Mouse (Mus musculus) hindbrain, postnatal 0 days (tissue): Measurements from ENCODE around the gene Lsm2. TPM values are rescaled to one million over a fixed set of nuclear protein-coding genes. Genes with fewer than 3 reads are reported as not detected.
"Not testable (repeated sequence)": the region's sequence is repeated elsewhere in the genome, so short reads cannot be mapped to it uniquely, and the experiment has no call there.

Experiments
- ATAC-seq: fragments of 200-750 bp; cut with Nextera tagmentation; 2 replicates; pipeline ENCODE4 v1.8.0; 2017; ENCODE audit warnings: mild to moderate bottlenecking, moderate TSS enrichment, moderate library complexity
- DNase-seq: peaks from one replicate; pipeline ENCODE4 v3.0.0-alpha.2; 2015; ENCODE audit warnings: low spot score
- H3K27ac ChIP-seq: fragments of 300-500 bp; sonication (generic); 2 replicates; pipeline ENCODE4 v1.5.1; 2014; ENCODE audit warnings: mild to moderate bottlenecking
- H3K27me3 ChIP-seq: fragments of 300-500 bp; sonication (generic); 2 replicates; pipeline ENCODE4 v1.6.1; 2014; ENCODE audit warnings: low read length, mixed read lengths; ENCODE audit not compliant: insufficient read depth
- H3K36me3 ChIP-seq: fragments of 300-500 bp; sonication (generic); 2 replicates; pipeline ENCODE4 v1.6.1; 2014; ENCODE audit warnings: low read length, mixed read lengths; ENCODE audit not compliant: insufficient read depth
- H3K4me1 ChIP-seq: fragments of 300-500 bp; sonication (generic); 2 replicates; pipeline ENCODE4 v1.6.1; 2014; ENCODE audit warnings: antibody characterized with exemption, low read length, mixed read lengths; ENCODE audit not compliant: insufficient read depth
- H3K4me2 ChIP-seq: fragments of 300-500 bp; sonication (generic); 2 replicates; pipeline ENCODE4 v1.6.1; 2014; ENCODE audit warnings: low read depth, mild to moderate bottlenecking, low read length, moderate library complexity, mixed read lengths
- H3K4me3 ChIP-seq: fragments of 300-500 bp; sonication (generic); 2 replicates; pipeline ENCODE4 v1.5.1; 2014; ENCODE audit warnings: low read length
- H3K9ac ChIP-seq: fragments of 300-500 bp; sonication (generic); replicated peaks from 2 replicates; pipeline ENCODE4 v1.6.1; 2014; ENCODE audit warnings: mild to moderate bottlenecking, low read length, moderate library complexity, mixed read lengths
- H3K9me3 ChIP-seq: fragments of 300-500 bp; sonication (generic); 2 replicates; pipeline ENCODE4 v1.6.1; 2016; ENCODE audit warnings: low read length, mixed read lengths
- CTCF ChIP-seq: IDR thresholded peaks from 2 replicates; pipeline ENCODE4 v1.5.1; 2016; ENCODE audit warnings: antibody characterized with exemption, control low read depth, low read depth
- WGBS: fragments of 180-500 bp; shearing (Covaris S2); extraction: QIAGEN DNeasy Blood & Tissue Kit; methylation state at CpG from one replicate; pipeline ENCODE4 v1.1.7; 2014; 5-methylcytosine and 5-hydroxymethylcytosine counted together
- polyA plus RNA-seq: library from polyadenylated mRNA; unstranded; fragments of >200 nt; fragmentation: Nextera tagmentation; extraction: Ambion mirVana; gene quantifications from 2 replicates; pipeline ENCODE4 v1.2.1, GENCODE M21; 2015
- total RNA-seq: library from RNA; depleted of rRNA; stranded (reverse); fragments of >200 nt; gene quantifications from 2 replicates; pipeline ENCODE4 v1.2.3, GENCODE M21; 2014; rRNA removed

The Lsm2 gene
- total and polyA plus RNA-seq, 2 experiments from 2014 or later: 35.5 to 106 TPM

DNA sequence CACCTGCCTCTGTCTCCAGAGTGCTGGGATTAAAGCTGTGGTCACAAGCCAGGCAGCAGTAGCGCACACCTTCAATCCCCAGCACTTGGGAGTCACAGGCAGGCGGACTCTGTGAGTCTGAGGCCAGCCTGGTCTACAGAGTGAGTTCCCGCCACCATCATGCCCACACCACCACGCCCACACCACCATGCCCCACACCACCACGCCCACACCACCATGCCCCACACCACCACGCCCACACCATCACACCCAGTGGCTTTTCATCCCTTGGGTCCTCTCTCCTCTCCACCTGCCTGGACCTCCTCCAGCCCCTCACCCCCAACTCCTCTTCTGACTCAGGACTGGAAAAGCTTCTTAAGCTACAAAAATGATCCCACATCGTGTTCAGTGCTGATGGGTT is 50.2 kb downstream of the Lsm2 start:
- Histone ChIP-seq H3K4me2 (no peak overlapping the region), H3K36me3 (no peaks in the 10 kb centered on the region), H3K27me3 (no peaks in the 10 kb centered on the region), H3K9me3 (no peaks in the 10 kb centered on the region), H3K9ac (no peak overlapping the region), H3K4me1 (no peaks in the 10 kb centered on the region; the same call in 1 of the 2 replicates), H3K27ac (no peak overlapping the region), H3K4me3 (no peak overlapping the region)
- DNase-seq: no peak
- TF ChIP-seq CTCF: no peak
- 92% methylated on average over 7 of the region's 7 CpGs for WGBS
- no peak for ATAC-seq

DNA sequence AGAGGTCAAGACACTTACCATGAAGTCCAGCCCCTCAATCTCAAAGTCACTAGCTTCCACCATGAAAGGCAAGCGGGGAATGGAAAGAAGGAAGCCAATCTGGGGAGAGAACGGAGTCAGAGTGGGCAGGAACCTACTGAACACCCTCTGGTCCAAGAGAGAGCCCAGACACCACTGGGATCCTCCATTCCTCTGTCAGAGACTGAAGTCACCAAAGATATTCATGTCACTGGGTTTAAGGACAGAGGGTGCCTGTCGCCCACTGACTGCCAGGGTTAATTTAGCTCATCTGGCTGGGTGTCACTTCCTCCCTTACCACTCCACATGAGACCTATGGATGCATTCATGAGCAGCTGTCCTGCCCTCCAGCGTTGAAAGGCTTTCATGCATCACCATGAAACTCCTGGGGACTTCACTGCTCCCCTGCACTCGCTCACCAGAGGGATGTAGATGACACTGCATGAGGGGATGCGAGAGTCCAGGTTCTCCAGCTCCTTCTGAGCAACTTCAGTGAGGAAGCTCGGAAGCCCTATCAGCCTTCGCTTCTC is 50.7 kb downstream of the Lsm2 start:
- no peak overlapping the region for H3K4me3 ChIP-seq
- H3K9me3 ChIP-seq: no peaks in the 10 kb centered on the region
- peak; percentile 7; the same call in 1 of the 2 replicates for TF ChIP-seq CTCF
- ATAC-seq: no peak
- DNase-seq: no peak
- no peaks in the 10 kb centered on the region for H3K36me3 ChIP-seq
- 75% methylated on average over 8 of the region's 8 CpGs for WGBS
- H3K27me3 ChIP-seq: no peaks in the 10 kb centered on the region
- no peak overlapping the region for H3K27ac ChIP-seq
- no peak overlapping the region for H3K4me2 ChIP-seq
- H3K9ac ChIP-seq: no peak overlapping the region
- H3K4me1 ChIP-seq: no peaks in the 10 kb centered on the region

DNA sequence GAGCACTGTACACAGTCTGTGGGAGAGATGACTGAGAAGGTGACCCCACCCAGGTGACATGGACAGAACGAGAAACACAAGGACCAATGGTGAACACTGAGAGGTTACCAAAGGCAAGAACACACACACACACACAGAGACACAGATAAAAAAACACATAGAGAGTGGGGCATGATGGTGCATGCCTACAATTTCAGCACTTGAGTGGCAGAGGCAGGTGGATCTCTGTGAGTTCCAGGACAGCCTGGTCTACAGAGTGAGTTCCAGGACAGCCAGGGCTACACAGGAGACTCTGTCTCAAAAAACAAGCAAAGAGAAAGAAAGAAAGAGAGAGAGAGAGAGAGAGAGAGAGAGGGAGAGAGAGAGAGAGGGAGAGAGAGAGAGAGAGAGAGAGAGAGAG is 52.0 kb downstream of the Lsm2 start:
- WGBS: 63% methylated on average over 1 of the region's 1 CpGs
- H3K27ac ChIP-seq, H3K27me3 ChIP-seq, H3K9me3 ChIP-seq, H3K36me3 ChIP-seq, H3K9ac ChIP-seq, H3K4me1 ChIP-seq, H3K4me2 ChIP-seq, ATAC-seq, DNase-seq, H3K4me3 ChIP-seq: not testable (repeated sequence)

DNA sequence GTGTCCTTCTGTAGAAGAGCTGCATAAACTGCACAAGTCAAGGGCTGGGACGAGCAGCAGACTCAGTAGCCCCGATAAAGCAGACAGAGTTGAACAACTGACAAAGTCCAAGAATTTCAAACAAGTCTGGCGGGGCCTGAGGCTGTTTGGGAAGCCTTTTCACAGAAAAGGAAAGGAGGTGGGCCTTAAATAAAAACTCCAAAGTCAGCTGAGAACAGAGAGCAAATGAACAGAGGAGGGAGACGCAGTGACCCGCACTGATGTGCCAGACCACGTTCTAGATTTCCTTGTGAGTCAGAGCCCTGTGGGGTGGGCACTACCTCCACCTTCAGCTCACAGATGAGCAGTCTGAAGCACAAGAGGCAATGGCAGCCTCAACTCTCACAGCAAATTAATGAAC is 53.2 kb downstream of the Lsm2 start:
- no peaks in the 10 kb centered on the region for H3K36me3 ChIP-seq
- H3K27ac ChIP-seq: no peak overlapping the region
- DNase-seq (no peak), ATAC-seq (no peak)
- H3K4me3 ChIP-seq: no peak overlapping the region
- no peaks in the 10 kb centered on the region for H3K4me1 ChIP-seq
- no peak overlapping the region for H3K9ac ChIP-seq
- H3K4me2 ChIP-seq: no peak overlapping the region
- WGBS: 79% methylated on average over 6 of the region's 6 CpGs
- H3K9me3 ChIP-seq: no peaks in the 10 kb centered on the region
- no peak for TF ChIP-seq CTCF
- H3K27me3 ChIP-seq: no peaks in the 10 kb centered on the region

Other genes with a start within 250 kb of the Lsm2 start
Only the 30 nearest of the 43 such genes appear.
- gene Skiv2l, start 131.7 kb upstream of the Lsm2 start, total RNA-seq: 98.1 and 100 TPM in 2 replicates
- 43.8 and 44.5 TPM in 2 replicates for gene Skiv2l, start 131.7 kb upstream of the Lsm2 start, polyA plus RNA-seq
- gene Nelfe, start 131.5 kb upstream of the Lsm2 start, total RNA-seq: 27.6 and 32.9 TPM in 2 replicates
- gene Nelfe, start 131.5 kb upstream of the Lsm2 start, polyA plus RNA-seq: 63.5 and 71.9 TPM in 2 replicates
- 0.07 and 0.26 TPM in 2 replicates for gene Cfb, start 119.3 kb upstream of the Lsm2 start, total RNA-seq
- gene Cfb, start 119.3 kb upstream of the Lsm2 start, polyA plus RNA-seq: 1.0 and 1.3 TPM in 2 replicates
- gene Zbtb12, start 102.4 kb upstream of the Lsm2 start, total RNA-seq: 20.7 and 31.1 TPM in 2 replicates
- gene Zbtb12, start 102.4 kb upstream of the Lsm2 start, polyA plus RNA-seq: 5.1 and 6.5 TPM in 2 replicates
- not detected in 2 replicates for gene Gm20547, start 99.8 kb upstream of the Lsm2 start, total RNA-seq
- not detected in 2 replicates for gene Gm20547, start 99.8 kb upstream of the Lsm2 start, polyA plus RNA-seq
- 5.4 and 7.8 TPM in 2 replicates for gene C2, start 83.6 kb upstream of the Lsm2 start, total RNA-seq
- 5.5 and 6.0 TPM in 2 replicates for gene C2, start 83.6 kb upstream of the Lsm2 start, polyA plus RNA-seq
- gene Ehmt2, start 83.4 kb upstream of the Lsm2 start, total RNA-seq: 309 and 317 TPM in 2 replicates
- gene Ehmt2, start 83.4 kb upstream of the Lsm2 start, polyA plus RNA-seq: 57.4 and 57.6 TPM in 2 replicates
- 0.22 TPM in 1 of 2 replicates, not detected in the other for gene Slc44a4, start 67.4 kb upstream of the Lsm2 start, total RNA-seq
- gene Slc44a4, start 67.4 kb upstream of the Lsm2 start, polyA plus RNA-seq: 0.18 and 0.25 TPM in 2 replicates
- 50.9 and 93.9 TPM in 2 replicates for gene Neu1, start 50.6 kb upstream of the Lsm2 start, total RNA-seq
- 42.9 and 43.1 TPM in 2 replicates for gene Neu1, start 50.6 kb upstream of the Lsm2 start, polyA plus RNA-seq
- 15.2 and 20.4 TPM in 2 replicates for gene Hspa1b, start 22.6 kb upstream of the Lsm2 start, total RNA-seq
- gene Hspa1b, start 22.6 kb upstream of the Lsm2 start, polyA plus RNA-seq: 0.51 and 0.55 TPM in 2 replicates
- gene Gm20481, start 11.9 kb upstream of the Lsm2 start, total RNA-seq: not detected in 2 replicates
- not detected in 2 replicates for gene Gm20481, start 11.9 kb upstream of the Lsm2 start, polyA plus RNA-seq
- 25.0 and 29.0 TPM in 2 replicates for gene Hspa1a, start 9.7 kb upstream of the Lsm2 start, total RNA-seq
- gene Hspa1a, start 9.7 kb upstream of the Lsm2 start, polyA plus RNA-seq: 13.6 and 14.7 TPM in 2 replicates
- 0.99 and 1.4 TPM in 2 replicates for gene Hspa1l, start 9.2 kb upstream of the Lsm2 start, total RNA-seq
- 0.76 TPM in 2 replicates for gene Hspa1l, start 9.2 kb upstream of the Lsm2 start, polyA plus RNA-seq
- 128 TPM in 2 replicates for gene Vars, start 19.1 kb downstream of the Lsm2 start, total RNA-seq
- 39.9 and 41.7 TPM in 2 replicates for gene Vars, start 19.1 kb downstream of the Lsm2 start, polyA plus RNA-seq
- gene Vwa7, start 34.7 kb downstream of the Lsm2 start, total RNA-seq: 0.68 and 1.2 TPM in 2 replicates
- 0.11 and 0.18 TPM in 2 replicates for gene Vwa7, start 34.7 kb downstream of the Lsm2 start, polyA plus RNA-seq
- 0.65 and 2.1 TPM in 2 replicates for gene Sapcd1, start 46.2 kb downstream of the Lsm2 start, total RNA-seq
- 2.4 and 2.7 TPM in 2 replicates for gene Sapcd1, start 46.2 kb downstream of the Lsm2 start, polyA plus RNA-seq
- 1.1 and 6.4 TPM in 2 replicates for gene Msh5, start 64.9 kb downstream of the Lsm2 start, total RNA-seq
- gene Msh5, start 64.9 kb downstream of the Lsm2 start, polyA plus RNA-seq: 2.2 and 3.1 TPM in 2 replicates
- 56.9 and 59.5 TPM in 2 replicates for gene Clic1, start 68.1 kb downstream of the Lsm2 start, total RNA-seq
- 81.9 and 88.5 TPM in 2 replicates for gene Clic1, start 68.1 kb downstream of the Lsm2 start, polyA plus RNA-seq
- gene Ddah2, start 77.2 kb downstream of the Lsm2 start, total RNA-seq: 216 and 228 TPM in 2 replicates
- 322 and 331 TPM in 2 replicates for gene Ddah2, start 77.2 kb downstream of the Lsm2 start, polyA plus RNA-seq
- not detected in 2 replicates for gene Ly6g6c, start 83.5 kb downstream of the Lsm2 start, total RNA-seq
- gene Ly6g6c, start 83.5 kb downstream of the Lsm2 start, polyA plus RNA-seq: not detected in 2 replicates
- not detected in 2 replicates for gene Mpig6b, start 84.3 kb downstream of the Lsm2 start, total RNA-seq
- 0.18 TPM in 2 replicates for gene Mpig6b, start 84.3 kb downstream of the Lsm2 start, polyA plus RNA-seq
- gene Ly6g6e, start 95.0 kb downstream of the Lsm2 start, total RNA-seq: not detected in 2 replicates
- 0.44 TPM in 1 of 2 replicates, not detected in the other for gene Ly6g6e, start 95.0 kb downstream of the Lsm2 start, polyA plus RNA-seq
- 0.78 TPM in 1 of 2 replicates, not detected in the other for gene Ly6g6d, start 96.2 kb downstream of the Lsm2 start, total RNA-seq
- gene Ly6g6d, start 96.2 kb downstream of the Lsm2 start, polyA plus RNA-seq: 1.3 and 1.9 TPM in 2 replicates
- gene Ly6g6f, start 103.7 kb downstream of the Lsm2 start, total RNA-seq: not detected in 2 replicates
- 0.26 TPM in 1 of 2 replicates, not detected in the other for gene Ly6g6f, start 103.7 kb downstream of the Lsm2 start, polyA plus RNA-seq
- 129 and 158 TPM in 2 replicates for gene Abhd16a, start 107.4 kb downstream of the Lsm2 start, total RNA-seq
- gene Abhd16a, start 107.4 kb downstream of the Lsm2 start, polyA plus RNA-seq: 121 TPM in 2 replicates
- not detected in 2 replicates for gene Ly6g5c, start 126.4 kb downstream of the Lsm2 start, total RNA-seq
- not detected in 2 replicates for gene Ly6g5c, start 126.4 kb downstream of the Lsm2 start, polyA plus RNA-seq
- gene Ly6g5b, start 133.6 kb downstream of the Lsm2 start, total RNA-seq: 1.7 and 2.0 TPM in 2 replicates
- 0.76 and 1.2 TPM in 2 replicates for gene Ly6g5b, start 133.6 kb downstream of the Lsm2 start, polyA plus RNA-seq
- gene Gpank1, start 139.6 kb downstream of the Lsm2 start, total RNA-seq: 13.1 and 14.1 TPM in 2 replicates
- 18.1 and 19.1 TPM in 2 replicates for gene Gpank1, start 139.6 kb downstream of the Lsm2 start, polyA plus RNA-seq
- gene Csnk2b, start 140.2 kb downstream of the Lsm2 start, total RNA-seq: 257 and 289 TPM in 2 replicates
- gene Csnk2b, start 140.2 kb downstream of the Lsm2 start, polyA plus RNA-seq: 332 and 350 TPM in 2 replicates
- gene D17H6S53E, start 144.5 kb downstream of the Lsm2 start, total RNA-seq: 14.0 and 29.7 TPM in 2 replicates
- 9.4 and 11.6 TPM in 2 replicates for gene D17H6S53E, start 144.5 kb downstream of the Lsm2 start, polyA plus RNA-seq